In genomic region chr16:26519596-26519995, GRCm38 (mm10) we compare ENCODE assay signal across 7 mouse cellular contexts. TPM values are rescaled to one million over a fixed set of nuclear protein-coding genes. Genes with fewer than 3 reads are reported as not detected.
DNase-seq lines count a peak whose midpoint lies in the region; ATAC-seq and TF ChIP-seq lines count a peak whose summit lies in the region.

No protein-coding gene starts in this region.

- H3K27ac ChIP-seq in kidney, embryonic 14.5 days (ENCODE audit: low read depth, low read length): no peak overlapping the region
- H3K27ac ChIP-seq in stomach, postnatal 0 days (replicated peaks): no peak overlapping the region

- H3K4me3 ChIP-seq in kidney, embryonic 14.5 days (ENCODE audit: low read length): no peak overlapping the region
- H3K4me3 ChIP-seq in stomach, postnatal 0 days (ENCODE audit: low read depth, low read length): no peak overlapping the region

- H3K4me1 ChIP-seq in kidney, embryonic 14.5 days (ENCODE audit: control insufficient read depth, insufficient read depth, low read length): no peaks in the 10 kb centered on the region
- H3K4me1 ChIP-seq in stomach, postnatal 0 days (replicated peaks; ENCODE audit: control insufficient read depth, insufficient read depth): no peaks in the 10 kb centered on the region

- WGBS in kidney, embryonic 14.5 days: 57% methylated on average over 2 of the region's 2 CpGs
- WGBS in stomach, postnatal 0 days: 32% methylated on average over 2 of the region's 2 CpGs

- DNase-seq in kidney, adult 18-20 months: peak; percentile 25
- DNase-seq in 416B (ENCODE audit: low read depth): peak; percentile 31
- DNase-seq in ES-CJ7 (ENCODE audit: low read depth, low spot score): peak; percentile 38
- DNase-seq in induced T-regulatory cell, adult 2 months (ENCODE audit: low read depth): peak; percentile 14
- DNase-seq in stomach, postnatal 0 days (ENCODE audit: low spot score): no peak
- DNase-seq in urinary bladder, adult 18-20 months (ENCODE audit: low spot score in 2 of 2): no peak

- no peak overlapping the region for H3K9ac ChIP-seq in kidney, embryonic 14.5 days (ENCODE audit: low read depth, low read length)
- no peak overlapping the region for H3K9ac ChIP-seq in stomach, postnatal 0 days (ENCODE audit: low read length)

- no peak overlapping the region for H3K4me2 ChIP-seq in kidney, embryonic 14.5 days (replicated peaks; ENCODE audit: low read depth, low read length)
- H3K4me2 ChIP-seq in stomach, postnatal 0 days (replicated peaks; ENCODE audit: low read depth): no peak overlapping the region

- TF ChIP-seq CTCF in stomach, postnatal 0 days (IDR thresholded peaks at IDR 0.05; ENCODE audit: low read depth): peak; percentile 77

- TF ChIP-seq EP300 in stomach, postnatal 0 days (optimal IDR thresholded peaks at IDR 0.05): no peak

- ATAC-seq in kidney, embryonic 14.5 days (ENCODE audit: low FRiP score, low TSS enrichment): no peak
- no peak for ATAC-seq in stomach, postnatal 0 days (ENCODE audit: low FRiP score, low TSS enrichment)

- H3K9me3 ChIP-seq in kidney, embryonic 14.5 days (ENCODE audit: control insufficient read depth, low read length): no peaks in the 10 kb centered on the region
- H3K9me3 ChIP-seq in stomach, postnatal 0 days (ENCODE audit: control insufficient read depth, low read length): no peaks in the 10 kb centered on the region

- H3K27me3 ChIP-seq in kidney, embryonic 14.5 days (ENCODE audit: control insufficient read depth, insufficient read depth, low read length): no peaks in the 10 kb centered on the region
- no peaks in the 10 kb centered on the region for H3K27me3 ChIP-seq in stomach, postnatal 0 days (ENCODE audit: control insufficient read depth, insufficient read depth, low read length)

- no peaks in the 10 kb centered on the region for H3K36me3 ChIP-seq in kidney, embryonic 14.5 days (ENCODE audit: control insufficient read depth, insufficient read depth, low read length)
- no peaks in the 10 kb centered on the region for H3K36me3 ChIP-seq in stomach, postnatal 0 days (ENCODE audit: control insufficient read depth, insufficient read depth, low read length)

RNA-seq across cellular contexts. Expression of gene Tmem207, which starts 7.0 kb away (rescaled TPM):
- not detected in 2 replicates for polyA plus RNA-seq in kidney, embryonic 14.5 days (2014; fragmentation: Nextera tagmentation; extraction: Ambion mirVana)
- polyA plus RNA-seq in stomach, postnatal 0 days (2015; fragmentation: Nextera tagmentation; extraction: Ambion mirVana): not detected in 2 replicates

RNA-seq across cellular contexts. Expression of gene Cldn16, which starts 56.7 kb away (rescaled TPM):
- polyA plus RNA-seq in kidney, embryonic 14.5 days (2014; fragmentation: Nextera tagmentation; extraction: Ambion mirVana): 3.1 and 3.2 TPM in 2 replicates
- polyA plus RNA-seq in stomach, postnatal 0 days (2015; fragmentation: Nextera tagmentation; extraction: Ambion mirVana): not detected in 2 replicates

Comparison
In these comparisons a context has a peak if more than half of its experiments do, and no peak if none do; other contexts are left out.
1. DNase-seq: peak in kidney, adult 18-20 months (single experiment), 416B (single experiment), ES-CJ7 (single experiment) and induced T-regulatory cell, adult 2 months (single experiment); none in stomach, postnatal 0 days (single experiment) and urinary bladder, adult 18-20 months (0 of 2).